Mouse (Mus musculus): Measurements from ENCODE around the gene Prex1. TPM values are rescaled to one million over a fixed set of nuclear protein-coding genes. Genes with fewer than 3 reads are reported as not detected.

The Prex1 gene
- total and polyA plus RNA-seq, 3 experiments: 5.5 to 19.5 (median 18.5) TPM

DNA sequence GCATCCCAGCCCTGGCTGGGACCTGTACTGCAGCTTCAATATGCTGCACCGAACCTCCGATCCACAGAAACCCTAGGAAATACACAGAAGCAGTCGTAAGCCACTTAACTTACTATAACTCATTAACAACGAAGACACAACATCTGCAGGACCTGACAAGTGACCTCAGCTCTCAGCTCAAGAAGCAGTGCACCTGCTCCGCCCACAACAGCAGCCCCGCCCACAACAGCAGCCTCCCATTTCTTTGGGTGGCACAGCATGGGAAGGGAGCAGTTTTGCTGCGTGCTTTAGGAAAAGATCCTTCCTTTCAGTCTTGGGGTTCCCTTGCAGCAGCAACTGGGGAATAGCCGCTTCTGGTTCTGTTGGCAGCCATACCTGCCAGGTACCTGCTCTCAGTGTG lies 13.5 kb downstream of the Prex1 start:
- peaks cover 3 to 26% of the 10 kb centered on the region in 2 experiments for H3K4me1 ChIP-seq (ENCODE audit: control insufficient read depth in 1 of 2, insufficient read depth in 2 of 2)
- TF ChIP-seq ZC3H11A (IDR thresholded peaks at IDR 0.05; ENCODE audit: low read depth, low read length) (no peak), ELF1 (IDR thresholded peaks at IDR 0.05; ENCODE audit: low read depth, low read length) (no peak), IRF4 (IDR thresholded peaks at IDR 0.05; ENCODE audit: low read depth, low read length) (no peak), E2F4 (IDR thresholded peaks at IDR 0.05; ENCODE audit: insufficient replicate concordance, low read depth, low read length) (no peak), USF2 (conservative IDR thresholded peaks at IDR 0.05; ENCODE audit: low read depth, low read length) (no peak), CHD1 (IDR thresholded peaks at IDR 0.05; ENCODE audit: low read depth, low read length) (no peak), JUN (IDR thresholded peaks at IDR 0.05; ENCODE audit: insufficient read depth, low read depth, low read length) (no peak), MYC (IDR thresholded peaks at IDR 0.05; ENCODE audit: low read depth, low read length) (no peak), ZNF384 (IDR thresholded peaks at IDR 0.05; ENCODE audit: low read depth, low read length) (no peak), CHD2 (IDR thresholded peaks at IDR 0.05; ENCODE audit: low read length) (no peak), POLR2A (IDR thresholded peaks at IDR 0.05; ENCODE audit: low read depth, low read length) (no peak), ETS1 (conservative IDR thresholded peaks at IDR 0.05; ENCODE audit: low read depth, low read length) (no peak)
- no peak overlapping the region for H3K4me3 ChIP-seq (replicated peaks in 1 of 3; ENCODE audit: low read depth in 2 of 3, low read length in 2 of 3, poor library complexity in 1 of 3)
- no peaks in the 10 kb centered on the region for H3K27me3 ChIP-seq (replicated peaks)
- peaks cover 5% of the 10 kb centered on the region for H3K9me3 ChIP-seq (replicated peaks; ENCODE audit: low read length)
- H3K9ac ChIP-seq (ENCODE audit: insufficient read depth, low read depth): no peak overlapping the region
- DNase-seq (ENCODE audit: extremely low read depth): no peak
- in situ Hi-C loops (cut with MboI; ENCODE audit: low pct_ligation_motif_present, low pct_unique_long_range_greater_than_20kb, low sequenced_read_pairs) (no loop called here), dilution Hi-C loops (cut with MboI; ENCODE audit: extremely low pct_ligation_motif_present, extremely low pct_unique_long_range_greater_than_20kb, low sequenced_read_pairs) (no loop called here)
- H3K4me2 ChIP-seq (ENCODE audit: insufficient read depth, low read depth, poor library complexity, severe bottlenecking): no peak overlapping the region
- H3K36me3 ChIP-seq (replicated peaks in 1 of 2; ENCODE audit: control insufficient read depth in 1 of 2, insufficient read depth in 1 of 2, low read length in 1 of 2): peaks cover 6 to 84% of the 10 kb centered on the region in 2 experiments
- H3K79me2 ChIP-seq (replicated peaks; ENCODE audit: control insufficient read depth, extremely low read depth, insufficient read depth, poor library complexity, severe bottlenecking): no peaks in the 10 kb centered on the region
- H3K27ac ChIP-seq (ENCODE audit: insufficient read depth, low read depth): no peak overlapping the region

DNA sequence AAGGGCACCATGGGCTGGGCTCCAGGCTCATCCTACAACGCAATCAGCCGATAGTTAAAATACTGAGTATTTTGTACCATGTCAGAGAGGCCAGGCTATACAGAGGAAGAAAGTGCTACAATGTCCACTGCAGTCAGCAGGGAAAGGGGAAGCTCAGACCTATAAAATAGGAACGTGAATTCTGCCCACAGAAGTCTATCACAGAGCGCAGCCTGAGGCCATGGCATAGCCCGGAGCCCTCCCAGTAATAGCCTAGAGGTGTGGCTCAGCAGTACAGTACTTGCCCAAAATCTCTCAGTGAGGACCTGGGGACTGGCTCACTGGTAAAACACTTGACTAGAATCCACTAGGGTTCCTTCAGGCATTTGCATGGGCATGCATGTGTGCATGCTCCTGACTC lies 14.1 kb downstream of the Prex1 start:
- no peak for DNase-seq (ENCODE audit: extremely low read depth)
- in situ Hi-C loops (cut with MboI; ENCODE audit: low pct_ligation_motif_present, low pct_unique_long_range_greater_than_20kb, low sequenced_read_pairs): no loop called here
- no peak overlapping the region for H3K9ac ChIP-seq (ENCODE audit: insufficient read depth, low read depth)
- dilution Hi-C loops (cut with MboI; ENCODE audit: extremely low pct_ligation_motif_present, extremely low pct_unique_long_range_greater_than_20kb, low sequenced_read_pairs): no loop called here
- H3K4me1 ChIP-seq (ENCODE audit: control insufficient read depth in 1 of 2, insufficient read depth in 2 of 2): peaks cover 3 to 26% of the 10 kb centered on the region in 2 experiments
- TF ChIP-seq ZC3H11A (IDR thresholded peaks at IDR 0.05; ENCODE audit: low read depth, low read length): no peak
- TF ChIP-seq EP300 (IDR thresholded peaks at IDR 0.05; ENCODE audit: low read length): no peak
- TF ChIP-seq CHD2 (IDR thresholded peaks at IDR 0.05; ENCODE audit: low read length): no peak
- no peak for TF ChIP-seq ZNF384 (IDR thresholded peaks at IDR 0.05; ENCODE audit: low read depth, low read length)
- TF ChIP-seq MAZ (IDR thresholded peaks at IDR 0.05; ENCODE audit: low read depth, low read length): no peak
- TF ChIP-seq NELFE (IDR thresholded peaks at IDR 0.05; ENCODE audit: low read depth, low read length): no peak
- no peak for TF ChIP-seq RAD21 (IDR thresholded peaks at IDR 0.05; ENCODE audit: low read depth, low read length)
- TF ChIP-seq MAFK (IDR thresholded peaks at IDR 0.05; ENCODE audit: insufficient replicate concordance, low read length): no peak
- TF ChIP-seq ELF1 (IDR thresholded peaks at IDR 0.05; ENCODE audit: low read depth, low read length): no peak
- no peak for TF ChIP-seq NRF1 (IDR thresholded peaks at IDR 0.05; ENCODE audit: low read depth, low read length)
- TF ChIP-seq RCOR1 (conservative IDR thresholded peaks at IDR 0.05; ENCODE audit: low read depth, low read length): no peak
- no peak for TF ChIP-seq BHLHE40 (IDR thresholded peaks at IDR 0.05; ENCODE audit: low read depth, low read length)
- H3K4me2 ChIP-seq (ENCODE audit: insufficient read depth, low read depth, poor library complexity, severe bottlenecking): no peak overlapping the region
- peaks cover under 1 to 84% of the 10 kb centered on the region in 2 experiments for H3K36me3 ChIP-seq (replicated peaks in 1 of 2; ENCODE audit: control insufficient read depth in 1 of 2, insufficient read depth in 1 of 2, low read length in 1 of 2)
- no peaks in the 10 kb centered on the region for H3K27me3 ChIP-seq (replicated peaks)
- H3K27ac ChIP-seq (ENCODE audit: insufficient read depth, low read depth): no peak overlapping the region
- no peak overlapping the region for H3K4me3 ChIP-seq (replicated peaks in 1 of 3; ENCODE audit: low read depth in 2 of 3, low read length in 2 of 3, poor library complexity in 1 of 3)
- no peaks in the 10 kb centered on the region for H3K79me2 ChIP-seq (replicated peaks; ENCODE audit: control insufficient read depth, extremely low read depth, insufficient read depth, poor library complexity, severe bottlenecking)
- H3K9me3 ChIP-seq (replicated peaks; ENCODE audit: low read length): peaks cover 4% of the 10 kb centered on the region
